Mouse (Mus musculus): ENCODE measurements at regions not wholly inside any gene's neighbourhood (a gene's known extent, or its start where the extent isn't known, plus 50 kb on each side); places are given as distances from the start of the nearest gene placed in this dataset.

DNA sequence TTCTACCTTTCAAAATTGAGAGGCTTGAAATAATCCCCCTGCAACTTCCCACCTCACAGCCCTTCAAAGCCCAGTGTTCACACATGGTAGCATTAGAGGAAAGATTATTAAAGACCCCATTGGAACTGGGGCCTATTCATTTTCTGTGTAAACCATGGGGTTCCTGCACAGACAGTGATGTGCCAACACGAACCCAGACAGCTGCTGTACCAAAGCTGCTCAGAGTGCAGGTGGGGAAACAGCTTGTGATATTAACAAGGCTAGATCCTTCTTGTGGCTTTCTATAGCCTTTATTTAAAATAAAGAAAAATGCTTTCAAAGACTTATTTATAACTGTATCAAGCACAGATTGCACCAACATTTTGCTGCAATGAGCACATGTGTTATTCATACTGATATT, 1174.5 kb upstream of the Tenm2 start:
- peak; percentile 83 for ATAC-seq
- no peak overlapping the region for H3K4me3 ChIP-seq (replicated peaks; ENCODE audit: low read length)
- H3K36me3 ChIP-seq (ENCODE audit: control insufficient read depth, insufficient read depth): no peaks in the 10 kb centered on the region
- no peak overlapping the region; the same call in 1 of the 2 replicates for H3K27ac ChIP-seq (ENCODE audit: low read length)
- no peaks in the 10 kb centered on the region for H3K9me3 ChIP-seq (ENCODE audit: control insufficient read depth, low read length)
- no peaks in the 10 kb centered on the region for H3K27me3 ChIP-seq (replicated peaks; ENCODE audit: control insufficient read depth, insufficient read depth, low read length)
- no peaks in the 10 kb centered on the region for H3K4me1 ChIP-seq (replicated peaks; ENCODE audit: control insufficient read depth, insufficient read depth, low read length)
- whole genome bisulfite sequencing: 3% methylated on average over 1 of the region's 1 CpGs
- no peak overlapping the region for H3K4me2 ChIP-seq (ENCODE audit: low read length)
- H3K9ac ChIP-seq (replicated peaks; ENCODE audit: low read depth, low read length): no peak overlapping the region

DNA sequence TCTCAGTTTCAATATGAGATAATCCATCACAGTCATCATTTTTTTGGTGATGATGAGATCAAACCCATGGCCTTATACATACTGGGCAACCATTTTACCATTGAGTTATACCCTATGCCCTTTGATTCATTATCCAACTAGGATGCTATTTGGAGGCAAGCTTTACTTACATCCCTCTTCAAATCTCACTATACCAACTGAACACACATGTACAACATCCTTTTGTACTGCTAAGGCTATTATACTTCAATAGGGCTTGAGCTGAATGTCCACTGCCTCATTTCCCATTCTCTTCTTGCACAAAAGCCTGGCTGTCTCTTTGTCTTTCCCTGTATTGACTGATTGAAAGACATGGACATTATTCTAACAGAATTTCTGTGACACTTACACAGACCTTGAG, 1162.0 kb upstream of the Tenm2 start:
- Histone ChIP-seq H3K4me3 (replicated peaks; ENCODE audit: low read length) (no peak overlapping the region), H3K9me3 (ENCODE audit: control insufficient read depth, low read length) (no peaks in the 10 kb centered on the region), H3K4me1 (replicated peaks; ENCODE audit: control insufficient read depth, insufficient read depth, low read length) (no peaks in the 10 kb centered on the region), H3K4me2 (ENCODE audit: low read length) (no peak overlapping the region), H3K9ac (replicated peaks; ENCODE audit: low read depth, low read length) (no peak overlapping the region), H3K27ac (ENCODE audit: low read length) (no peak overlapping the region), H3K36me3 (ENCODE audit: control insufficient read depth, insufficient read depth) (no peaks in the 10 kb centered on the region), H3K27me3 (replicated peaks; ENCODE audit: control insufficient read depth, insufficient read depth, low read length) (no peaks in the 10 kb centered on the region)
- no peak for ATAC-seq

DNA sequence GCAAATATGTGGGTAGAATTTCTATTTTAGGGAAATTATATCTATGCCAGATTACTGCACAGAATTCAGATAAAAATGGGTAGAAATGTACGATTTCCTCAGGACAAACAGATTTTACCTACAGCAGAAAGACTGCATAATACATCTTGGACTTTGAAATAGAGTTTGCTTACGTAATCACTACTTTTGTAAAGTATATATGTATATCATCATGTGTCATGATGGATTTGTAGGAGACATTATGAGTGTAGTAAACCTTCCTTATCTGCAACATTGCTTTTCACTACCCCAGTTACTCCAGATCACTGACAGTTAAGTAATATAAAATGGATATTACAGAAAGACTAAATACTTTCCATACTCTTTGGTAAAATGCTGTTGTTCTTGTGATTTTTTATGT, 1151.2 kb upstream of the Tenm2 start:
- Histone ChIP-seq H3K27ac (ENCODE audit: low read length) (no peak overlapping the region), H3K9me3 (ENCODE audit: control insufficient read depth, low read length) (no peaks in the 10 kb centered on the region), H3K4me3 (replicated peaks; ENCODE audit: low read length) (no peak overlapping the region), H3K27me3 (replicated peaks; ENCODE audit: control insufficient read depth, insufficient read depth, low read length) (no peaks in the 10 kb centered on the region), H3K9ac (replicated peaks; ENCODE audit: low read depth, low read length) (no peak overlapping the region), H3K36me3 (ENCODE audit: control insufficient read depth, insufficient read depth) (no peaks in the 10 kb centered on the region), H3K4me2 (ENCODE audit: low read length) (no peak overlapping the region), H3K4me1 (replicated peaks; ENCODE audit: control insufficient read depth, insufficient read depth, low read length) (no peaks in the 10 kb centered on the region)
- no peak for ATAC-seq
- WGBS: 87% methylated on average over 2 of the region's 2 CpGs

DNA sequence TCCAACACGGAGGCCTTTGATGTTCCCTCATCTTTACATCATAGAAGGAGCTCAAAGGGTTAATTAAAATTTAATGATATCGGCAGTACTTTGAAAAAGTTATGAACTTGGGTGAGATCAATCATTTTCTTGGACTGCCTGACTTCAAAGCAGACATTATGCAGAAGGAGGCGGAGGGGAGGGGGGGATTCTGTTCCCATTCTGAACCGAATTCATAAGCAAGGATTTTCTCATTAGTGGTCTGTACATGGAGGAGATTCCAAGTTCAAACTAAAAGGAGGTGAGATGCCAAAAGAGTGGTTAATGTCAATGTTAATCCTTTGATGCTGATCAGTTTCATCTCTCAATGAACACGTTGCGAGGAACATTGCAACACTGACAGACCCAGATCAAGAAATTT, 1110.7 kb upstream of the Tenm2 start:
- no peaks in the 10 kb centered on the region for H3K9me3 ChIP-seq (ENCODE audit: control insufficient read depth, low read length)
- no peaks in the 10 kb centered on the region for H3K36me3 ChIP-seq (ENCODE audit: control insufficient read depth, insufficient read depth)
- H3K4me1 ChIP-seq (replicated peaks; ENCODE audit: control insufficient read depth, insufficient read depth, low read length): no peaks in the 10 kb centered on the region
- no peak for ATAC-seq
- H3K4me3 ChIP-seq (replicated peaks; ENCODE audit: low read length): no peak overlapping the region
- WGBS: 41% methylated on average over 6 of the region's 6 CpGs
- H3K27ac ChIP-seq (ENCODE audit: low read length): no peak overlapping the region
- no peak overlapping the region for H3K9ac ChIP-seq (replicated peaks; ENCODE audit: low read depth, low read length)
- H3K4me2 ChIP-seq (ENCODE audit: low read length): no peak overlapping the region
- no peaks in the 10 kb centered on the region for H3K27me3 ChIP-seq (replicated peaks; ENCODE audit: control insufficient read depth, insufficient read depth, low read length)

DNA sequence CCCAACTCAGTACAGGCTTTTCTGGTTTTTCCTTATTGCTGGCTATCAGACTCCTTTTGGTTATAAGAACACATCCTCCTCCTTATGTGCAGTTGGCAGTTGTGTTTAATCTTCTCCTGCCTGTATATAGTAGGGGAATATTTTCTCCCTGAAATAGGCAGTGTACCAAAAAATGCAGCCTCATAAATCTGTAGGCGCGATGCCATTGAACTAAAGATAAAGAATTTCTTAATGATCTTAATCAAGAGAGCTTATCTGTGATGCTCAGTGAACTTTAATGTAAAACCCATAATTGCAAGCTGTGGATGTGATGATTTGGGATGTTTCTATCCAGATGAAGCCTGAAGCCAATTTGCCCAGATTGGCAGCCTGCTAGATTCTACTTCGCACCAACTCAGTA, 1099.6 kb upstream of the Tenm2 start:
- ATAC-seq: no peak
- no peak overlapping the region for H3K4me2 ChIP-seq (ENCODE audit: low read length)
- H3K4me3 ChIP-seq (replicated peaks; ENCODE audit: low read length): no peak overlapping the region
- 0 out of 2 replicates have a peak, but pooled peaks cover 3% of the 10 kb centered on the region for H3K4me1 ChIP-seq (replicated peaks; ENCODE audit: control insufficient read depth, insufficient read depth, low read length)
- H3K9ac ChIP-seq (replicated peaks; ENCODE audit: low read depth, low read length): no peak overlapping the region
- H3K27me3 ChIP-seq (replicated peaks; ENCODE audit: control insufficient read depth, insufficient read depth, low read length): no peaks in the 10 kb centered on the region
- H3K27ac ChIP-seq (ENCODE audit: low read length): no peak overlapping the region
- 57% methylated on average over 3 of the region's 3 CpGs for whole genome bisulfite sequencing
- no peaks in the 10 kb centered on the region; the same call in 1 of the 2 replicates for H3K9me3 ChIP-seq (ENCODE audit: control insufficient read depth, low read length)
- H3K36me3 ChIP-seq (ENCODE audit: control insufficient read depth, insufficient read depth): no peaks in the 10 kb centered on the region

DNA sequence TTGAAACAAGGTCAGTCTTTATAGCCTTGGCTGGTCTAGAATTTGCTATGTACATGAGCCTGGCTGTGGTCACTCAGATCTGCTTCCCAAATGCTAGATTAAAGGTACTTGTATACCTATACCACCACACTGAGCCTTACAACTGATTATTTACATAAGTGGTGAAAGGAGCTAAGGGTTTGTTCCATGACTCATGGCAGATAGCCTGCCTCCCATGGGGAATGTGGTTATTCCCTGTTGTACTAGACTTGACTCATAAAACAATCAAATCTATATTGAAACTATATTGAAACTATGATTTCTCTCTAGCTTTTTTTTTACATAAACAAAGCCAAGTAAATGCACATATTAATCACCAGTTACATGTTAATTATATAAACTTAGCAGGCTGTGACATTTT, 1061.9 kb upstream of the Tenm2 start:
- no peak overlapping the region for H3K27ac ChIP-seq (ENCODE audit: low read length)
- H3K9me3 ChIP-seq (ENCODE audit: control insufficient read depth, low read length): no peaks in the 10 kb centered on the region
- ATAC-seq: no peak
- H3K4me2 ChIP-seq (ENCODE audit: low read length): no peak overlapping the region
- H3K36me3 ChIP-seq (ENCODE audit: control insufficient read depth, insufficient read depth): no peaks in the 10 kb centered on the region
- H3K9ac ChIP-seq (replicated peaks; ENCODE audit: low read depth, low read length): no peak overlapping the region
- no peak overlapping the region for H3K4me3 ChIP-seq (replicated peaks; ENCODE audit: low read length)
- H3K27me3 ChIP-seq (replicated peaks; ENCODE audit: control insufficient read depth, insufficient read depth, low read length): no peaks in the 10 kb centered on the region
- H3K4me1 ChIP-seq (replicated peaks; ENCODE audit: control insufficient read depth, insufficient read depth, low read length): no peaks in the 10 kb centered on the region

DNA sequence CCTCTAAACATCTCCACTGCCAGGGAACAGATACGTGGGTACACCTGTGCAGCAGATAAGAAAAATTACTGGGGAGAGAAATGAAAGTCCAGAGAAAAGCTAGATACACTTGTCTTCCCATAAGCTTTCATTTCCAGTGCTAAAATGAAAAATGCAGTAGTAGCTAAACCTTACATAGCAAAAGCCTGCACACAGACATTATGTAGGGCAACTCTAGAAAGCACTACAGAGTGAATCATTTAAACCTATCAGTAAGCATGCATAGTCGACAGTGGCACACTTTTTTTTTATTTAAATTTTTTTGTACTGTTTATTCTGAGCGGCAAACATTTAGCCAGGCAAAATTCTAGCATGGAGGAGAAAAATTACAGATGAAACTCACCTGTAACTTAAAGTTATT, 1055.5 kb upstream of the Tenm2 start:
- Histone ChIP-seq H3K4me1 (replicated peaks; ENCODE audit: control insufficient read depth, insufficient read depth, low read length) (no peaks in the 10 kb centered on the region), H3K4me2 (ENCODE audit: low read length) (no peak overlapping the region), H3K36me3 (ENCODE audit: control insufficient read depth, insufficient read depth) (no peaks in the 10 kb centered on the region), H3K27me3 (replicated peaks; ENCODE audit: control insufficient read depth, insufficient read depth, low read length) (no peaks in the 10 kb centered on the region), H3K27ac (ENCODE audit: low read length) (no peak overlapping the region), H3K9me3 (ENCODE audit: control insufficient read depth, low read length) (no peaks in the 10 kb centered on the region), H3K4me3 (replicated peaks; ENCODE audit: low read length) (no peak overlapping the region), H3K9ac (replicated peaks; ENCODE audit: low read depth, low read length) (no peak overlapping the region)
- WGBS: 80% methylated on average over 3 of the region's 3 CpGs
- ATAC-seq: no peak

DNA sequence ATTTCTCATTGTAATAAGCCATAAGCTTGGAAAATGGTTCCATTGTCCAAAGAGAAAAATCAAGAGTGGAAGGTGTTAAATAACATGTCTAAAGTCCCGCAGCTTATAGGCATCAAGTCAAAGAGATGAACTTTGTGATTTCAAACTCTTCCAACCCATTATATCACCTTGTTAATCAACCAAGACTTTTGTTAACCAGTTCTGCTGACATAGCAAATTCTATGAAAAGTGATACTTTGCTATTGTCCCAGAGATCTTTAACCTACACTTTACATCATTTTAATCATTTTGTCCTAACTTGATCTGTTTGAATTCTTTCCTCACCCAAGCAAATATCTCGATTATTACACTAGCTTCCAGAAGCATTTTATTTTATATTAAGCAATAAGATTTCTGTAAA, 1045.2 kb upstream of the Tenm2 start:
- no peak for ATAC-seq
- Histone ChIP-seq H3K27me3 (replicated peaks; ENCODE audit: control insufficient read depth, insufficient read depth, low read length) (no peaks in the 10 kb centered on the region), H3K4me1 (replicated peaks; ENCODE audit: control insufficient read depth, insufficient read depth, low read length) (no peaks in the 10 kb centered on the region), H3K4me2 (ENCODE audit: low read length) (no peak overlapping the region), H3K36me3 (ENCODE audit: control insufficient read depth, insufficient read depth) (no peaks in the 10 kb centered on the region), H3K9ac (replicated peaks; ENCODE audit: low read depth, low read length) (no peak overlapping the region), H3K9me3 (ENCODE audit: control insufficient read depth, low read length) (no peaks in the 10 kb centered on the region), H3K4me3 (replicated peaks; ENCODE audit: low read length) (no peak overlapping the region), H3K27ac (ENCODE audit: low read length) (no peak overlapping the region)
- 85% methylated on average over 2 of the region's 2 CpGs for WGBS

Data from forebrain, embryonic 16.5 days (tissue).